Mouse (Mus musculus): Measurements from ENCODE around the gene Cacna1f. TPM values are rescaled to one million over a fixed set of nuclear protein-coding genes. Genes with fewer than 3 reads are reported as not detected.

Gene Cacna1f
- polyA plus RNA-seq, 1 experiment = 0.36 TPM

DNA sequence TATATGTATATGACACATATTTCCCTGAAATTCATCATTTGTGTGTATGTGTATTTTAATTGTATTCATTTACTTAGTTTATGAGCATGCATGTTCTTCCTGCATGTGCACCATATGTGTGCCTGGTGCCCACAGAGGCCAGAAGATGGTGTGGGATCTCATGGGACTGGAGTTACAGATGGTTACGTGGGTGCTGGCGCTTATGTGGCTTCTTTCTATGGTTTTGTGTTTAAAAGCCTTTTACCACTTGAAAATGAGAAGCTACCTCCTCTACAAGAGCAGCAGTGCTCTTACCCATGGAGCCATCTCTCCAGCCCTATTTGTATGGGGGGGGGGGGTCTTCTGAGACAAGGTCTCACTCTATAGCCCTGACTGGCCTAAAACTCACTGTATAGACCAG lies 25.7 kb upstream of the Cacna1f start:
- no peak for DNase-seq (ENCODE audit: low read depth)
- no peak for TF ChIP-seq POLR2A (IDR thresholded peaks at IDR 0.05; ENCODE audit: borderline replicate concordance, extremely low read depth, insufficient read depth, insufficient read length, poor library complexity, severe bottlenecking)
- TF ChIP-seq CTCF (IDR thresholded peaks at IDR 0.05; ENCODE audit: borderline replicate concordance, extremely low read depth, insufficient read depth, insufficient read length) = no peak

GRCm38 (mm10) chrX:7583881-7584280 lies 23.0 kb upstream of the Cacna1f start:
- DNase-seq (ENCODE audit: low read depth) = no peak
- no peak for TF ChIP-seq CTCF (IDR thresholded peaks at IDR 0.05; ENCODE audit: borderline replicate concordance, extremely low read depth, insufficient read depth, insufficient read length)
- TF ChIP-seq POLR2A (IDR thresholded peaks at IDR 0.05; ENCODE audit: borderline replicate concordance, extremely low read depth, insufficient read depth, insufficient read length, poor library complexity, severe bottlenecking) = no peak

- TF ChIP-seq POLR2A (IDR thresholded peaks at IDR 0.05; ENCODE audit: borderline replicate concordance, extremely low read depth, insufficient read depth, insufficient read length, poor library complexity, severe bottlenecking) = no peak
- TF ChIP-seq CTCF (IDR thresholded peaks at IDR 0.05; ENCODE audit: borderline replicate concordance, extremely low read depth, insufficient read depth, insufficient read length) = no peak
- no peak for DNase-seq (ENCODE audit: low read depth)
These were observed 20.5 kb upstream of the Cacna1f start for GRCm38 (mm10) chrX:7586356-7586755.

DNA sequence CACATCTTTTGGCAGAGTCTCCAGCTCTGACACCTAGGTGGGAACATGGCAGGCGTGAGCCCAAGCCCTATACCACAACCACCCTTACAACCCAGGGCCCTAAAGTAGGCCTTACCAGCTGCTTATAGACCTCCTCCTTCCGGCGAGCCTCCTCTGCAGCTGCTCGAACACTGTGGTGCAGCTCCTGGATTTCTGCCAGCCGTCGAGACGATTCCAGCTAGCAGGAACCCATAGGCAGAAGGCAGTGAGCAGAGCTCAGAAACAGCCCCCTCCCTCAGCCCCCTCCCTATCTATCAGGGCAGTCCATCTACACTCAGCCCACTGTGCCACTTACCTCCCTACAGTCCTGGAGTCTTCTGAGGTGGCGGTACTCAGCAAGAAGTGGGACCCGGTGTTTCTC lies 11.5 kb upstream of the Cacna1f start:
- DNase-seq (ENCODE audit: low read depth) = peak; percentile 5
- no peak for TF ChIP-seq POLR2A (IDR thresholded peaks at IDR 0.05; ENCODE audit: borderline replicate concordance, extremely low read depth, insufficient read depth, insufficient read length, poor library complexity, severe bottlenecking)

DNA sequence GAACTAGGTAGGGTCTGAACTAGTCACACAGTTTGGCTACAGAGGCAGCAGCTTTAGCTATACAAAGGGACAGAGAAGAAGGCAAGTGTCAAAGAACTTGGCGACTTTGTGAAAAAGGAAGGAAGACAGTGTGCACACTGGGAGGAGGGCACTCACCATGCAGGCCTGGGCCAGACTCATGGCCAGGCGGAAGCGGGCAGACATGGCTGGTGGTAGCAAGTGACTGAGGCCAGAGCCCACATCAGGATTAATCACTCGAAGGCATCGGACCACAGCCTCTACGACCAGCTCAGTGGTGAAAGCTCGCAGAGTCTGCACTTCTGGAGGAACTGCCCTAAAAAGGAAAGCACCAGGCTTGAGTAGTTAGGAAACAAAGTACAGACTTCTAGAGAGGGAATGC lies 2.9 kb upstream of the Cacna1f start:
- DNase-seq (ENCODE audit: low read depth) = no peak
- TF ChIP-seq CTCF (IDR thresholded peaks at IDR 0.05; ENCODE audit: borderline replicate concordance, extremely low read depth, insufficient read depth, insufficient read length) (no peak), POLR2A (IDR thresholded peaks at IDR 0.05; ENCODE audit: borderline replicate concordance, extremely low read depth, insufficient read depth, insufficient read length, poor library complexity, severe bottlenecking) (no peak)

GRCm38 (mm10) chrX:7604879-7605574 lies 1.9 kb upstream of the Cacna1f start, which contains the start of gene Ccdc22:
Ccdc22 (minus strand) TSS chrX:7605517.
- DNase-seq (ENCODE audit: low read depth) = peak; percentile 95
- TF ChIP-seq CTCF (IDR thresholded peaks at IDR 0.05; ENCODE audit: borderline replicate concordance, extremely low read depth, insufficient read depth, insufficient read length) (no peak), POLR2A (IDR thresholded peaks at IDR 0.05; ENCODE audit: borderline replicate concordance, extremely low read depth, insufficient read depth, insufficient read length, poor library complexity, severe bottlenecking) (no peak)

- TF ChIP-seq CTCF (IDR thresholded peaks at IDR 0.05; ENCODE audit: borderline replicate concordance, extremely low read depth, insufficient read depth, insufficient read length) = no peak
- no peak for TF ChIP-seq POLR2A (IDR thresholded peaks at IDR 0.05; ENCODE audit: borderline replicate concordance, extremely low read depth, insufficient read depth, insufficient read length, poor library complexity, severe bottlenecking)
These were observed 1.3 kb upstream of the Cacna1f start for GRCm38 (mm10) chrX:7605575-7605941.

GRCm38 (mm10) chrX:7610035-7610434 lies 3.2 kb downstream of the Cacna1f start:
- TF ChIP-seq CTCF (IDR thresholded peaks at IDR 0.05; ENCODE audit: borderline replicate concordance, extremely low read depth, insufficient read depth, insufficient read length) (no peak), POLR2A (IDR thresholded peaks at IDR 0.05; ENCODE audit: borderline replicate concordance, extremely low read depth, insufficient read depth, insufficient read length, poor library complexity, severe bottlenecking) (no peak)
- peak; percentile 12 for DNase-seq (ENCODE audit: low read depth)

More at GRCm38 (mm10) chrX:7605575-7605941, 1.3 kb upstream of the Cacna1f start:
- DNase-seq (ENCODE audit: low read depth) = no peak

- peak; percentile 31 for DNase-seq (ENCODE audit: low read depth)
- no peak for TF ChIP-seq CTCF (IDR thresholded peaks at IDR 0.05; ENCODE audit: borderline replicate concordance, extremely low read depth, insufficient read depth, insufficient read length)
- no peak for TF ChIP-seq POLR2A (IDR thresholded peaks at IDR 0.05; ENCODE audit: borderline replicate concordance, extremely low read depth, insufficient read depth, insufficient read length, poor library complexity, severe bottlenecking)
These were observed 3.8 kb downstream of the Cacna1f start for GRCm38 (mm10) chrX:7610536-7611258.

DNA sequence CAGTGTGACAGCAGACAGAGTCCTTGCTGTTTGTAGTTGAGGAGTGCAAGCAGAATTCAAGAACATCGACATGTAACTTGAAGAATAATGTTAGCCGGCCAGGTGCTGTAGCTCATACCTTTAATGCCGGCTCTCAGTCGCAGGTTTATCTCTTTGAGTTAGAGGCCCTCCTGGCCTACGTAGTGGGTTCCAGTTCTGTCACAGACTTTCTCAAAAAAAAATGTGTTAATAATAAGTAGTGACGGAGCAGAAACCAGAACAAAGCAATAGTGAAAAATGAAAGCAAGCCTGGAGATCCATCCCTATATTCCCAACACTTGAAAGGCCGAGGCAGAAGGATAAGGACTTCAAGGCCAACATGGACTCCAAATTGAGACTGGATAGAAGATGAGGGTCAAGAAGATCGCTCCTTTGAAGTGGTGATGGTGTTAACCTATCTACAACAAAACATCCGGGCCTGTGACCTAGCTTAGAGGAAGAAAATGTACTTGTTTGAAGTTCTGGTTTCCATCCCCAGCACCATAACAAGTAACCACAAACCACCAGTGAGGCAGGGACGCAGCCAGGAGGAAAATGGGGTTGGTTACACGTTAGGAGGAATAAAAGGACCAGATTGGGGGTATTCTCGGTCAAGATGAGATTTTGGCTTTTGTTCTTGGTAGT lies 11.1 kb downstream of the Cacna1f start:
- no peak for TF ChIP-seq POLR2A (IDR thresholded peaks at IDR 0.05; ENCODE audit: borderline replicate concordance, extremely low read depth, insufficient read depth, insufficient read length, poor library complexity, severe bottlenecking)
- TF ChIP-seq CTCF (IDR thresholded peaks at IDR 0.05; ENCODE audit: borderline replicate concordance, extremely low read depth, insufficient read depth, insufficient read length) = no peak

GRCm38 (mm10) chrX:7632560-7632959 lies 25.7 kb downstream of the Cacna1f start:
- no peak for TF ChIP-seq POLR2A (IDR thresholded peaks at IDR 0.05; ENCODE audit: borderline replicate concordance, extremely low read depth, insufficient read depth, insufficient read length, poor library complexity, severe bottlenecking)
- no peak for TF ChIP-seq CTCF (IDR thresholded peaks at IDR 0.05; ENCODE audit: borderline replicate concordance, extremely low read depth, insufficient read depth, insufficient read length)
- no peak for DNase-seq (ENCODE audit: low read depth)

More for the DNA sequence above, 11.1 kb downstream of the Cacna1f start:
- DNase-seq (ENCODE audit: low read depth) = no peak

All from brain, embryonic 14.5 days (tissue).